Mouse (Mus musculus) midbrain, embryonic 14.5 days (tissue): ENCODE data around the gene Gins1. TPM values are rescaled to one million over a fixed set of nuclear protein-coding genes. Genes with fewer than 3 reads are reported as not detected.

Source experiments
- ATAC-seq: fragments of 200-750 bp; cut with Nextera tagmentation; 2 replicates; pipeline ENCODE4 v1.8.0; 2017; ENCODE audit warnings: moderate number of reproducible peaks, moderate library complexity; ENCODE audit not compliant: low FRiP score, low TSS enrichment
- DNase-seq: peaks from one replicate; pipeline ENCODE4 v3.0.0-alpha.2; 2015
- H3K27ac ChIP-seq: fragments of 300-500 bp; sonication (generic); replicated peaks from 2 replicates; pipeline ENCODE4 v1.5.1; 2014; ENCODE audit warnings: mild to moderate bottlenecking, low read depth, low read length, moderate library complexity
- H3K27me3 ChIP-seq: fragments of 300-500 bp; sonication (generic); 2 replicates; pipeline ENCODE4 v1.6.1; 2014; ENCODE audit warnings: low read length, control low read depth, mixed read lengths; ENCODE audit not compliant: control insufficient read depth, insufficient read depth
- H3K36me3 ChIP-seq: fragments of 300-500 bp; sonication (generic); 2 replicates; pipeline ENCODE4 v1.6.1; 2014; ENCODE audit warnings: low read length, control low read depth; ENCODE audit not compliant: control insufficient read depth, insufficient read depth
- H3K4me1 ChIP-seq: fragments of 300-500 bp; sonication (generic); 2 replicates; pipeline ENCODE4 v1.6.1; 2014; ENCODE audit warnings: mild to moderate bottlenecking, antibody characterized with exemption, low read length, control low read depth; ENCODE audit not compliant: control insufficient read depth, insufficient read depth
- H3K4me2 ChIP-seq: fragments of 300-500 bp; sonication (generic); 2 replicates; pipeline ENCODE4 v1.6.1; 2014; ENCODE audit warnings: mild to moderate bottlenecking, low read length, moderate library complexity
- H3K4me3 ChIP-seq: fragments of 300-500 bp; sonication (generic); replicated peaks from 2 replicates; pipeline ENCODE4 v1.5.1; 2014; ENCODE audit warnings: low read depth, low read length
- H3K9ac ChIP-seq: fragments of 300-500 bp; sonication (generic); replicated peaks from 2 replicates; pipeline ENCODE4 v1.6.1; 2014; ENCODE audit warnings: mild to moderate bottlenecking, low read length, moderate library complexity
- H3K9me3 ChIP-seq: fragments of 300-500 bp; sonication (generic); 2 replicates; pipeline ENCODE4 v1.6.1; 2016; ENCODE audit warnings: low read length, control low read depth, mixed read lengths; ENCODE audit not compliant: control insufficient read depth
- WGBS: fragments of 180-500 bp; shearing (Covaris S2); extraction: QIAGEN DNeasy Blood & Tissue Kit; methylation state at CpG from one replicate; pipeline ENCODE4 v1.1.7; 2014; 5-methylcytosine and 5-hydroxymethylcytosine counted together
- polyA plus RNA-seq: library from polyadenylated mRNA; unstranded; fragments of >200 nt; fragmentation: Nextera tagmentation; extraction: Ambion mirVana; gene quantifications from 2 replicates; pipeline ENCODE4 v1.2.1, GENCODE M21; 2014

Gins1 gene
- 19.2 and 21.3 TPM in 2 replicates for polyA plus RNA-seq

DNA sequence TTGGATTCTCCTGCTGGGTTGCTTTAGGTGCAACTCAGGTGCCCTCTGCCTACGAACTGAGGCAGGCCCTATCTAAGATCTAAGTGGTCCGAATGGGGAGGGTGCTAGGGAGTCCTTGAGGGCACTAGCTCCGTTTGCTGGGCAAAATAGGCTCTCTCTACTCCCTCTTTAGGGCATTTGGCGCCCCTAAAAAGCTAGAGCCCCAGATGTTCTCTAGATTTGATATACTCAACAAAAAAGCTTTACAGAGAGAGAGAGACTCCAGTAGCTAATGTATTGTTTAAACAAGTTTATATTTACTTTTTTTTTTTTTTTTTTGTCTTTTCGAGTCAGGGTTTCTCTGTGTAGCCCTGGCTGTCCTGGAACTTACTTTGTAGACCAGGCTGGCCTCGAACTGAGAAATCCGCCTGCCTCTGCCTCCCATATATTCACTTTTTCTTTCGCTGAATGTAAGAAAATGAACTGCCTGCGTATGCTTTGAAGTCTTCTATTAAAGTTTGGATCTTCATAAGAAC is at the start of gene Gins1:
Gene Gins1, plus strand, starts transcription at position 465 of the 515 bp plus-strand sequence.
- H3K4me2 ChIP-seq, result peak within 1 kb of the TSS; percentile 73
- no peaks in the 10 kb centered on the region for H3K9me3 ChIP-seq
- no peaks in the 10 kb centered on the region for H3K27me3 ChIP-seq
- ATAC-seq (no peak), DNase-seq (no peak)
- peaks cover 21% of the 10 kb centered on the region for H3K4me1 ChIP-seq
- WGBS, result 41% methylated on average over 9 of the region's 9 CpGs
- peak within 1 kb of the TSS; percentile 91 for H3K4me3 ChIP-seq
- H3K9ac ChIP-seq, result peak within 1 kb of the TSS; percentile 96
- peaks cover 6% of the 10 kb centered on the region for H3K36me3 ChIP-seq
- peak within 1 kb of the TSS; percentile 89 for H3K27ac ChIP-seq

GRCm38 (mm10) chr2:150858724-150859487 is 46.3 kb upstream of the Gins1 start:
- Histone ChIP-seq H3K9me3 (no peaks in the 10 kb centered on the region), H3K9ac (no peak overlapping the region), H3K4me2 (no peak overlapping the region), H3K4me3 (no peak overlapping the region), H3K36me3 (no peaks in the 10 kb centered on the region), H3K27me3 (no peaks in the 10 kb centered on the region), H3K4me1 (no peaks in the 10 kb centered on the region), H3K27ac (no peak overlapping the region)
- WGBS, result 93% methylated on average over 9 of the region's 9 CpGs
- ATAC-seq, result no peak
- no peak for DNase-seq

- no peak overlapping the region for H3K27ac ChIP-seq
- ATAC-seq, result no peak
- H3K4me1 ChIP-seq, result no peaks in the 10 kb centered on the region
- no peaks in the 10 kb centered on the region for H3K36me3 ChIP-seq
- H3K4me2 ChIP-seq, result no peak overlapping the region
- no peak overlapping the region for H3K4me3 ChIP-seq
- H3K9me3 ChIP-seq, result no peaks in the 10 kb centered on the region
- H3K9ac ChIP-seq, result no peak overlapping the region
- 85% methylated on average over 11 of the region's 11 CpGs for WGBS
- H3K27me3 ChIP-seq, result no peaks in the 10 kb centered on the region
- DNase-seq, result no peak
Measured at GRCm38 (mm10) chr2:150859709-150860470, 45.3 kb upstream of the Gins1 start.

DNA sequence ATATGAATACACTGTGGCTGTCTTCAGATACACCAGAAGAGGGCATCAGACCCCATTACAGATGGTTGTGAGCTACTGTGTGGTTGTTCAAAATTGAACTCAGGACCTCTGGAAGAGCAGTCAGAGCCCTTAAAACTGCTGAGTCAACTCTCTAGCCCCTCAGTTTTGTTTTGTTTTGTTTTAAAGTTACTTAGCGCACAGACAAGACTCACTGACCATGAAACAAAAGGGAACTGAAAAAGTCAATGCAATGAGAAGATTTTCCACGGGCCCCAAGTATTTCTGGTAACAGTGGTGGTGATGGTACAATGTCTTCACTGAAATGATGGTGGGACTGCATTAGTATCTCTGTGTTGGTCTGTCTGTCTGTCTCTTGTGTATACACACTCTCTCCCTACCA is 44.1 kb upstream of the Gins1 start:
- Histone ChIP-seq H3K27ac (no peak overlapping the region), H3K9me3 (no peaks in the 10 kb centered on the region), H3K9ac (no peak overlapping the region), H3K36me3 (no peaks in the 10 kb centered on the region), H3K4me2 (no peak overlapping the region), H3K27me3 (no peaks in the 10 kb centered on the region), H3K4me3 (no peak overlapping the region), H3K4me1 (no peaks in the 10 kb centered on the region)
- no peak for DNase-seq
- 86% methylated on average over 2 of the region's 2 CpGs for WGBS
- ATAC-seq, result no peak

GRCm38 (mm10) chr2:150867021-150867420 is 38.2 kb upstream of the Gins1 start:
- H3K4me3 ChIP-seq, result no peak overlapping the region
- WGBS, result 98% methylated on average over 2 of the region's 2 CpGs
- H3K4me1 ChIP-seq, result no peaks in the 10 kb centered on the region
- ATAC-seq (no peak), DNase-seq (no peak)
- H3K36me3 ChIP-seq, result no peaks in the 10 kb centered on the region
- no peaks in the 10 kb centered on the region for H3K27me3 ChIP-seq
- H3K9me3 ChIP-seq, result no peaks in the 10 kb centered on the region
- H3K27ac ChIP-seq, result no peak overlapping the region
- no peak overlapping the region for H3K4me2 ChIP-seq
- H3K9ac ChIP-seq, result no peak overlapping the region

GRCm38 (mm10) chr2:150869446-150869845 is 35.8 kb upstream of the Gins1 start:
- H3K4me1 ChIP-seq, result no peaks in the 10 kb centered on the region
- H3K4me2 ChIP-seq, result no peak overlapping the region
- H3K9ac ChIP-seq, result no peak overlapping the region
- WGBS, result 95% methylated on average over 1 of the region's 1 CpGs
- DNase-seq, result no peak
- no peak overlapping the region for H3K27ac ChIP-seq
- H3K4me3 ChIP-seq, result no peak overlapping the region
- no peaks in the 10 kb centered on the region for H3K36me3 ChIP-seq
- ATAC-seq, result no peak
- no peaks in the 10 kb centered on the region for H3K9me3 ChIP-seq
- H3K27me3 ChIP-seq, result no peaks in the 10 kb centered on the region

- no peaks in the 10 kb centered on the region for H3K27me3 ChIP-seq
- 95% methylated on average over 1 of the region's 1 CpGs for WGBS
- no peaks in the 10 kb centered on the region for H3K4me1 ChIP-seq
- H3K4me3 ChIP-seq, result no peak overlapping the region
- ATAC-seq (no peak), DNase-seq (no peak)
- H3K9ac ChIP-seq, result no peak overlapping the region
- H3K4me2 ChIP-seq, result no peak overlapping the region
- no peak overlapping the region for H3K27ac ChIP-seq
- no peaks in the 10 kb centered on the region for H3K36me3 ChIP-seq
- H3K9me3 ChIP-seq, result no peaks in the 10 kb centered on the region
Measured at GRCm38 (mm10) chr2:150874508-150874907, 30.7 kb upstream of the Gins1 start.

DNA sequence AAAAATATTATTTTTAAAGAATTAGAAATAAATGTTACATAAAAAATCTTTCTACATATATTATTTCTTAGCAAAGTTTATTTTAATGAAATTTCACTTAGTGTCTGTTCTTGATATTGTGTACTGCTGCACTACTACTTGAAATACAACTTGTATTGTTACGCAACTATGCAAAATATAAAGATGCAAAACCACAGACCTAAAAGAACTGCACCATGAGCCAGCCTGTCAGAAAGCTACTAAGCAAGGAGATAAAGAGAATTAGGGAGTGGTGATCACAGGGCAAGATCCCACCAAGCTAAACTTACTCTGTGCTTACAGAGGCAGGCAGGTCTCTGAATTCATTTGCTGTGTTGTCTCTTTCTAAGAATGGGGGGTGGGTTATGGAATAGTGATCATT is 30.0 kb upstream of the Gins1 start:
- H3K4me1 ChIP-seq, result no peaks in the 10 kb centered on the region
- no peaks in the 10 kb centered on the region for H3K9me3 ChIP-seq
- ATAC-seq, result no peak
- no peak overlapping the region for H3K9ac ChIP-seq
- no peaks in the 10 kb centered on the region for H3K27me3 ChIP-seq
- H3K27ac ChIP-seq, result no peak overlapping the region
- H3K4me3 ChIP-seq, result no peak overlapping the region
- H3K36me3 ChIP-seq, result no peaks in the 10 kb centered on the region
- no peak for DNase-seq
- no peak overlapping the region for H3K4me2 ChIP-seq
- 95% methylated on average over 1 of the region's 1 CpGs for WGBS
